Mouse (Mus musculus): ENCODE results near the gene Prpsap1.

- TF ChIP-seq CTCF (IDR thresholded peaks at IDR 0.05; ENCODE audit: borderline replicate concordance, insufficient read depth, low read length), result no peak
- TF ChIP-seq POLR2A (IDR thresholded peaks at IDR 0.05; ENCODE audit: low read depth, low read length), result no peak
Observed at GRCm38 (mm10) chr11:116504516-116504915, 10.5 kb upstream of the Prpsap1 start.

Measured in embryonic fibroblast, embryonic 13.5 days (primary cell).